Mouse (Mus musculus): ENCODE data around the gene Gpc6. TPM values are rescaled to one million over a fixed set of nuclear protein-coding genes. Genes with fewer than 3 reads are reported as not detected.

The Gpc6 gene
- polyA plus RNA-seq, 1 experiment from 2014 or later = 19.3 TPM

DNA sequence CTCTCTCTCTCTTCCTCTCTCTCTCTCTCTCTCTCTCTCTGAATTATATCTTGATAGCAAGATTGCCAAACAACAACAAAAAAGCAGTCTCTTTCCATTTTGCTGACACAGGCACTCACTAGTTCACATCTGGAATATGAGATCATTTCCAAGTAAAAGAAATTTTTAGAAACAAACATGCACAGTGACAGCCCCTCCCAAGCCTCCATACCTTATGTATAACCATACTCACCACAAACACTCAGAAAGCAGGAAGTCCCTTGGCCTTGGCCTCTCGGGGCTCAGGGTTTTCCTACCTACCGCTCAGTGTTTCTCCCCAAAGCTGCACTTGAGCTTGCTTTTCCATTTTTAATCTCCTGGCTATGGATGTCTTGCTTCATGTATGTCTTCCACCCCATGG lies 52.1 kb downstream of the Gpc6 start:
- Histone ChIP-seq H3K4me2 (ENCODE audit: low read length) (no peak overlapping the region), H3K36me3 (ENCODE audit: control insufficient read depth, insufficient read depth, low read length) (no peaks in the 10 kb centered on the region), H3K27me3 (replicated peaks; ENCODE audit: control insufficient read depth, insufficient read depth, low read length) (no peaks in the 10 kb centered on the region), H3K4me1 (ENCODE audit: control insufficient read depth, insufficient read depth, low read depth, low read length) (no peaks in the 10 kb centered on the region), H3K9ac (ENCODE audit: low read depth, low read length) (no peak overlapping the region), H3K4me3 (ENCODE audit: low read length) (no peak overlapping the region), H3K27ac (ENCODE audit: low read depth, low read length) (no peak overlapping the region), H3K9me3 (ENCODE audit: control insufficient read depth, low read length) (no peaks in the 10 kb centered on the region)
- WGBS = 83% methylated on average over 2 of the region's 2 CpGs
- no peak for ATAC-seq

DNA sequence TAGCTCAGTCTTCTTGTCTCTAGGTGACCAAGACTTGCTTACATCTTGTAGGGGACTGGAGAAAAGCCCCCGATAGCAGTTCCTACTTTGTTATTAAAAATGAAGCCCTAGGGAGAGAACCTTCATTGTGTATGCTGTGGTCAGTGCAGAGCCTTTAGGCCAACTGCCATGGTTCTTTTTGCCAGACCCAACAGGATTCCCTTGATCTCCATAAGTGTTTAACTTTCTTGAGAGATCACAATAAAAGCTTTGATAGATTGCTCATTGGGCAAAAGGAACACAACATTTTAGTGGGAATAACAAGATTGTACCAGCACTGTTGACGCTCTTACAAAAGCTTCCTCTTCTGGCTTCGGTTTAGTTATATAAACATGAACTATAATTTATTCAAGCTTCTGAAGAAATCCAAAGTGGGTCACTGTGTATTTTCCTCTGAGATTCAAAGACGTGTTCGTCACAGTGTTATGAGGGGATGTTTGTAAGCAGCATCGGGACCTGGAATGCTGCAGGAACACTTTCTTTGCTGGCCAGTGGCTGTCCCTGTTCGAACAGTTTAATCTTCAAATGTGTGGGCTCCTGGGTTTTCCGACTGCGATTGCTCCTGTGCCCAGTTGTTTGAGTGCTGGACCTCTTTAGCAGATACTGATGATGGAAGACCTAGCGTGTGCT lies 54.7 kb downstream of the Gpc6 start:
- H3K27ac ChIP-seq (ENCODE audit: low read depth, low read length) = no peak overlapping the region
- WGBS = 82% methylated on average over 10 of the region's 10 CpGs
- ATAC-seq = no peak
- no peaks in the 10 kb centered on the region for H3K4me1 ChIP-seq (ENCODE audit: control insufficient read depth, insufficient read depth, low read depth, low read length)
- no peaks in the 10 kb centered on the region for H3K36me3 ChIP-seq (ENCODE audit: control insufficient read depth, insufficient read depth, low read length)
- no peak overlapping the region for H3K9ac ChIP-seq (ENCODE audit: low read depth, low read length)
- H3K9me3 ChIP-seq (ENCODE audit: control insufficient read depth, low read length) = no peaks in the 10 kb centered on the region
- H3K4me2 ChIP-seq (ENCODE audit: low read length) = no peak overlapping the region
- no peak overlapping the region for H3K4me3 ChIP-seq (ENCODE audit: low read length)
- no peaks in the 10 kb centered on the region for H3K27me3 ChIP-seq (replicated peaks; ENCODE audit: control insufficient read depth, insufficient read depth, low read length)

- Histone ChIP-seq H3K9ac (ENCODE audit: low read depth, low read length) (no peak overlapping the region), H3K4me3 (ENCODE audit: low read length) (no peak overlapping the region), H3K27me3 (replicated peaks; ENCODE audit: control insufficient read depth, insufficient read depth, low read length) (no peaks in the 10 kb centered on the region), H3K9me3 (ENCODE audit: control insufficient read depth, low read length) (no peaks in the 10 kb centered on the region), H3K36me3 (ENCODE audit: control insufficient read depth, insufficient read depth, low read length) (no peaks in the 10 kb centered on the region), H3K4me1 (ENCODE audit: control insufficient read depth, insufficient read depth, low read depth, low read length) (no peaks in the 10 kb centered on the region), H3K27ac (ENCODE audit: low read depth, low read length) (no peak overlapping the region), H3K4me2 (ENCODE audit: low read length) (no peak overlapping the region)
- WGBS = 85% methylated on average over 4 of the region's 4 CpGs
- no peak for ATAC-seq
Measured at GRCm38 (mm10) chr14:116981711-116982110, 56.6 kb downstream of the Gpc6 start.

DNA sequence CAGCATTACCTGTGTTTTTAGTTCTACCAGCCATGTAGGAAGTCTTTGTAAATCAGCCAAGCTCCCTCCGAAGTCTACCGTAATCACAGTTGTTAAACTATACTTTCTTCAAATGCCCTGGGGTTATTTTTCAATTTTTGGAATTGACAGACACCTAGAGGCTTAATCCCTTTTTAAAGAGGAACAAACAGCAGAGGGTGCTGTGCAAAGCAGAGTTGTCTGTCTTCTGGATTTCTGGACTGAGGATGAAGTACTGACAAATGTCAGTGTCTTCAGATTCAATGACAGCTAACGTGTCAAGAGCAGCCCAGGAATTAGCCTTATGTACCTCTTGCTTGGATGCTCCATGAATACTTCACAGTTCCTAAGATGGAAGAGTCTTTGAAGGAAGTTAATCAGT lies 62.2 kb downstream of the Gpc6 start:
- ATAC-seq = no peak
- WGBS = 79% methylated on average over 3 of the region's 3 CpGs

DNA sequence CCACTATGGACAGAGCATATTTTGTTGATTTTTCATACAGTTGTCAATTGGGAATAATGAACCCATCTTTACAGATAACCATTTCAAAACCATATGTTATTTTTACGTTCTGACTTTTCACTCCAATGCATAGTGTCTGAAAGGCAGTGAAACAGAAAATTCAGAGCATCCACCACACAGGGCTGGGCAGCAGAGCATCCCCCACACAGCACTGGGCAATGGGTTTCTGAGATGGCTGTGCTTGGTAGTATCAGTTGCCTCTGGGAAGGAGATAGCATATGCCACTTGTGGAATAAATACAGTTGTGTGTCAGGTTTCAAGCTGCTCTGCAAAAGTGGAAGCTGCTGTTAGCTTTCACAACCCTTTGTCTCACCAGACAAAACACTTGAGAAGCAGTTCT lies 75.3 kb downstream of the Gpc6 start:
- ATAC-seq = no peak
- H3K4me1 ChIP-seq (ENCODE audit: control insufficient read depth, insufficient read depth, low read depth, low read length) = no peaks in the 10 kb centered on the region
- H3K36me3 ChIP-seq (ENCODE audit: control insufficient read depth, insufficient read depth, low read length) = no peaks in the 10 kb centered on the region
- no peaks in the 10 kb centered on the region for H3K27me3 ChIP-seq (replicated peaks; ENCODE audit: control insufficient read depth, insufficient read depth, low read length)
- no peak overlapping the region for H3K4me2 ChIP-seq (ENCODE audit: low read length)
- H3K9ac ChIP-seq (ENCODE audit: low read depth, low read length) = no peak overlapping the region
- WGBS = 83% methylated on average over 1 of the region's 1 CpGs
- no peak overlapping the region for H3K27ac ChIP-seq (ENCODE audit: low read depth, low read length)
- H3K4me3 ChIP-seq (ENCODE audit: low read length) = no peak overlapping the region
- H3K9me3 ChIP-seq (ENCODE audit: control insufficient read depth, low read length) = no peaks in the 10 kb centered on the region

More for the DNA sequence above, 62.2 kb downstream of the Gpc6 start:
- Histone ChIP-seq H3K4me1 (ENCODE audit: control insufficient read depth, insufficient read depth, low read depth, low read length) (no peaks in the 10 kb centered on the region), H3K4me2 (ENCODE audit: low read length) (no peak overlapping the region), H3K27ac (ENCODE audit: low read depth, low read length) (no peak overlapping the region), H3K36me3 (ENCODE audit: control insufficient read depth, insufficient read depth, low read length) (no peaks in the 10 kb centered on the region), H3K4me3 (ENCODE audit: low read length) (no peak overlapping the region), H3K9ac (ENCODE audit: low read depth, low read length) (no peak overlapping the region), H3K9me3 (ENCODE audit: control insufficient read depth, low read length) (0 out of 2 replicates have a peak, but pooled peaks cover 4% of the 10 kb centered on the region), H3K27me3 (replicated peaks; ENCODE audit: control insufficient read depth, insufficient read depth, low read length) (no peaks in the 10 kb centered on the region)

- H3K27me3 ChIP-seq (replicated peaks; ENCODE audit: control insufficient read depth, insufficient read depth, low read length) = no peaks in the 10 kb centered on the region
- H3K4me3 ChIP-seq (ENCODE audit: low read length) = no peak overlapping the region
- no peak overlapping the region for H3K27ac ChIP-seq (ENCODE audit: low read depth, low read length)
- 66% methylated on average over 8 of the region's 8 CpGs for WGBS
- no peak for ATAC-seq
- H3K4me2 ChIP-seq (ENCODE audit: low read length) = no peak overlapping the region
- no peak overlapping the region for H3K9ac ChIP-seq (ENCODE audit: low read depth, low read length)
- no peaks in the 10 kb centered on the region for H3K9me3 ChIP-seq (ENCODE audit: control insufficient read depth, low read length)
- H3K36me3 ChIP-seq (ENCODE audit: control insufficient read depth, insufficient read depth, low read length) = no peaks in the 10 kb centered on the region
- no peaks in the 10 kb centered on the region for H3K4me1 ChIP-seq (ENCODE audit: control insufficient read depth, insufficient read depth, low read depth, low read length)
Measured at GRCm38 (mm10) chr14:117002313-117002712, 77.2 kb downstream of the Gpc6 start.

DNA sequence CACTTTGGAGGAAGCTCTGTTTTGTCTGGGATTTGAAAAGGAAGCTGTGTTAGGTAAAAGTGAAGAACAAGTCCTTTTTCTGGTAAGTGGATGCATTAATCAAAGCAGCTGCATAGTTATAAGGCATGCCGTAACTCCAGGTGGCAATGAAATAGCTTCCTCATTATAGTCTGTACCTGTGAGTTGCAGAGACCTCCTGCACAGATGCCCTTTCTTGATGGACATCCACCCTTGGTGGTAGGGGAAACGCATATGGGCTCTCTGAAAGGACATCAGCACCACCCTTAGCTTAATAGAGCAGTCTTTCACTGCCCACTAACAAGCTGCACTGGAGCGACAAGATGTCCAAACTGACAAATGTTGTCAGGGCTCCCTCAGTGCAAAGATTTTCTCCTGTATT lies 83.7 kb downstream of the Gpc6 start:
- no peak overlapping the region for H3K27ac ChIP-seq (ENCODE audit: low read depth, low read length)
- H3K4me3 ChIP-seq (ENCODE audit: low read length) = no peak overlapping the region
- no peak overlapping the region for H3K4me2 ChIP-seq (ENCODE audit: low read length)
- ATAC-seq = no peak
- H3K4me1 ChIP-seq (ENCODE audit: control insufficient read depth, insufficient read depth, low read depth, low read length) = no peaks in the 10 kb centered on the region
- no peaks in the 10 kb centered on the region for H3K9me3 ChIP-seq (ENCODE audit: control insufficient read depth, low read length)
- no peaks in the 10 kb centered on the region for H3K36me3 ChIP-seq (ENCODE audit: control insufficient read depth, insufficient read depth, low read length)
- 79% methylated on average over 3 of the region's 3 CpGs for WGBS
- no peak overlapping the region for H3K9ac ChIP-seq (ENCODE audit: low read depth, low read length)
- no peaks in the 10 kb centered on the region for H3K27me3 ChIP-seq (replicated peaks; ENCODE audit: control insufficient read depth, insufficient read depth, low read length)

DNA sequence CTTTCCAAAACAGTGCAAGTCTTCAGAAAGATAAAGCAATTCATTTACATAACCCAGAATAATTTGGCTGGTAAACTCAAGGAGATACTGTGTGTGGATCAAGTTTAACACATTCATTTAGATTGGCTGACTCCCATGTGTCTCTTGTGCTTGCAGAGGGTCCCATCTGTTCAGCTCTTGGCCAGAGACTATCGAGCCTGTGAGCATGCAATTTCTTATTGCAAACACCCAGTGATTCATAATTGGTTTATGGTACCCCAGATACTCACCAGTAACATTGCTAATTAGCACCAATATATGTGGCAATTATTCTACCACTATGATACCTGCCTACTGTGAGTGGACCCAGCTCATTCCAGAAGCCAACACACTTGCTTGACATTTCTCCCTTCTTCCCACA lies 87.9 kb downstream of the Gpc6 start:
- Histone ChIP-seq H3K27me3 (replicated peaks; ENCODE audit: control insufficient read depth, insufficient read depth, low read length) (no peaks in the 10 kb centered on the region), H3K4me3 (ENCODE audit: low read length) (no peak overlapping the region), H3K4me1 (ENCODE audit: control insufficient read depth, insufficient read depth, low read depth, low read length) (no peaks in the 10 kb centered on the region), H3K9me3 (ENCODE audit: control insufficient read depth, low read length) (no peaks in the 10 kb centered on the region), H3K9ac (ENCODE audit: low read depth, low read length) (no peak overlapping the region), H3K4me2 (ENCODE audit: low read length) (no peak overlapping the region), H3K36me3 (ENCODE audit: control insufficient read depth, insufficient read depth, low read length) (no peaks in the 10 kb centered on the region), H3K27ac (ENCODE audit: low read depth, low read length) (no peak overlapping the region)
- peak; percentile 74; the same call in 1 of the 2 replicates for ATAC-seq
- WGBS = 39% methylated on average over 1 of the region's 1 CpGs

DNA sequence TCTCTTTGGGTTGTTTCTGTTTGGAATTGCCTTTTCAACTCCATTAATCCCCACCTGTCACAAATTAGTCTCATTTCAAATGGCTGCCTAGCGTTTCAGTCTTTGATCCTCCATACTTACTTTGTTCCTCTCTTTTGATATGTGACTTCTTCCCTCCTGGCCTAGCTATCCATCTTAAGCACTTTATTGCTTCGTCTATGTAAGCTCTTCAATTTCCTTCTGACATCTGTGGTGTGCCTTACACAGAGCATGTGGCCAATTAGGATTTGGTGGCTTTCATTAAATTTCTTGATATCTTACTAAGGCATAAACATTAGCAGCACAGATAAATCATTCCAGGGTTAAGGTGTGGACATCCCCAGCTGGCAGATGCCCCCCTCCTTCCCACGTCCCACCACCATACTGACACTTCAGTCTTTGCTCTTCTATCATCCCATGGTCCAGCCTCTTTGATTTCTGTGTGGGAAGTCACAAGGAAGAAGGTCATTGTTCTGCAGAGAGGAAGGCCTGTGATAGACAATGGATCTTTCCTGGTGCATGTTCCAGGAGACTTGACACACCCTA lies 88.5 kb downstream of the Gpc6 start:
- Histone ChIP-seq H3K9ac (ENCODE audit: low read depth, low read length) (no peak overlapping the region), H3K36me3 (ENCODE audit: control insufficient read depth, insufficient read depth, low read length) (no peaks in the 10 kb centered on the region), H3K4me1 (ENCODE audit: control insufficient read depth, insufficient read depth, low read depth, low read length) (no peaks in the 10 kb centered on the region), H3K9me3 (ENCODE audit: control insufficient read depth, low read length) (no peaks in the 10 kb centered on the region), H3K27me3 (replicated peaks; ENCODE audit: control insufficient read depth, insufficient read depth, low read length) (no peaks in the 10 kb centered on the region), H3K4me2 (ENCODE audit: low read length) (no peak overlapping the region), H3K27ac (ENCODE audit: low read depth, low read length) (no peak overlapping the region), H3K4me3 (ENCODE audit: low read length) (no peak overlapping the region)
- WGBS = 45% methylated on average over 3 of the region's 3 CpGs
- ATAC-seq = no peak
